Mouse (Mus musculus) midbrain, postnatal 0 days (tissue): ENCODE data around the gene Ints14. TPM values are rescaled to one million over a fixed set of nuclear protein-coding genes. Genes with fewer than 3 reads are reported as not detected.

Source experiments
- ATAC-seq: fragments of 200-750 bp; cut with Nextera tagmentation; 2 replicates; pipeline ENCODE4 v1.8.0; 2017; ENCODE audit warnings: moderate number of reproducible peaks, mild to moderate bottlenecking, moderate TSS enrichment, moderate library complexity; ENCODE audit not compliant: low FRiP score
- DNase-seq: peaks from one replicate; pipeline ENCODE4 v3.0.0-alpha.2; 2015; ENCODE audit warnings: low spot score
- H3K27ac ChIP-seq: fragments of 300-500 bp; sonication (generic); 2 replicates; pipeline ENCODE4 v1.5.1; 2014; ENCODE audit warnings: low read depth, mild to moderate bottlenecking, low read length, mixed read lengths
- H3K27me3 ChIP-seq: fragments of 300-500 bp; sonication (generic); 2 replicates; pipeline ENCODE4 v1.6.1; 2014; ENCODE audit warnings: low read length, control low read depth, mixed read lengths; ENCODE audit not compliant: insufficient read depth
- H3K36me3 ChIP-seq: fragments of 300-500 bp; sonication (generic); 2 replicates; pipeline ENCODE4 v1.6.1; 2014; ENCODE audit warnings: low read length, control low read depth, mixed read lengths; ENCODE audit not compliant: insufficient read depth
- H3K4me1 ChIP-seq: fragments of 300-500 bp; sonication (generic); 2 replicates; pipeline ENCODE4 v1.6.1; 2014; ENCODE audit warnings: mild to moderate bottlenecking, control low read depth, antibody characterized with exemption, low read length, mixed read lengths; ENCODE audit not compliant: insufficient read depth
- H3K4me2 ChIP-seq: fragments of 300-500 bp; sonication (generic); 2 replicates; pipeline ENCODE4 v1.6.1; 2014; ENCODE audit warnings: low read depth, mild to moderate bottlenecking, low read length, mixed read lengths; ENCODE audit not compliant: poor library complexity, severe bottlenecking
- H3K4me3 ChIP-seq: fragments of 300-500 bp; sonication (generic); 2 replicates; pipeline ENCODE4 v1.5.1; 2014; ENCODE audit warnings: low read depth, mild to moderate bottlenecking, low read length, moderate library complexity
- H3K9ac ChIP-seq: fragments of 300-500 bp; sonication (generic); replicated peaks from 2 replicates; pipeline ENCODE4 v1.6.1; 2014; ENCODE audit warnings: mild to moderate bottlenecking, low read length, moderate library complexity, mixed read lengths; ENCODE audit not compliant: poor library complexity, severe bottlenecking
- H3K9me3 ChIP-seq: fragments of 300-500 bp; sonication (generic); 2 replicates; pipeline ENCODE4 v1.6.1; 2016; ENCODE audit warnings: low read length, control low read depth
- CTCF ChIP-seq: IDR thresholded peaks from 2 replicates; pipeline ENCODE4 v1.5.1; 2016; ENCODE audit warnings: antibody characterized with exemption, mild to moderate bottlenecking
- WGBS: fragments of 180-500 bp; shearing (Covaris S2); extraction: QIAGEN DNeasy Blood & Tissue Kit; methylation state at CpG from one replicate; pipeline ENCODE4 v1.1.7; 2014; 5-methylcytosine and 5-hydroxymethylcytosine counted together
- polyA plus RNA-seq: library from polyadenylated mRNA; unstranded; fragments of >200 nt; fragmentation: Nextera tagmentation; extraction: Ambion mirVana; gene quantifications from 2 replicates; pipeline ENCODE4 v1.2.1, GENCODE M21; 2015
- total RNA-seq: library from RNA; depleted of rRNA; stranded (reverse); fragments of >200 nt; gene quantifications from 2 replicates; pipeline ENCODE4 v1.2.3, GENCODE M21; 2014

Ints14 gene
- total and polyA plus RNA-seq, 2 experiments from 2014 or later, result 29.7 to 30.1 TPM

- no peaks in the 10 kb centered on the region for H3K36me3 ChIP-seq
- no peaks in the 10 kb centered on the region for H3K27me3 ChIP-seq
- H3K9ac ChIP-seq, result no peak overlapping the region
- ATAC-seq (no peak), DNase-seq (no peak)
- no peak overlapping the region for H3K4me3 ChIP-seq
- TF ChIP-seq CTCF, result peak; percentile 19; the same call in 1 of the 2 replicates
- H3K9me3 ChIP-seq, result no peaks in the 10 kb centered on the region
- no peak overlapping the region for H3K4me2 ChIP-seq
- 57% methylated on average over 5 of the region's 5 CpGs for WGBS
- H3K27ac ChIP-seq, result no peak overlapping the region
- no peaks in the 10 kb centered on the region for H3K4me1 ChIP-seq
These were observed 23.2 kb upstream of the Ints14 start for GRCm38 (mm10) chr9:64937491-64937890.

GRCm38 (mm10) chr9:64938535-64938934 is 22.2 kb upstream of the Ints14 start:
- H3K27me3 ChIP-seq, result no peaks in the 10 kb centered on the region
- H3K36me3 ChIP-seq, result no peaks in the 10 kb centered on the region
- no peaks in the 10 kb centered on the region for H3K4me1 ChIP-seq
- H3K9me3 ChIP-seq, result no peaks in the 10 kb centered on the region
- ATAC-seq, result no peak
- no peak for DNase-seq
- H3K4me3 ChIP-seq, result no peak overlapping the region
- H3K4me2 ChIP-seq, result no peak overlapping the region
- no peak overlapping the region for H3K9ac ChIP-seq
- WGBS, result 75% methylated on average over 5 of the region's 5 CpGs
- H3K27ac ChIP-seq, result no peak overlapping the region
- TF ChIP-seq CTCF, result no peak

GRCm38 (mm10) chr9:64939281-64939680 is 21.4 kb upstream of the Ints14 start:
- no peak overlapping the region for H3K4me3 ChIP-seq
- no peak for DNase-seq

GRCm38 (mm10) chr9:64939790-64940189 is 20.9 kb upstream of the Ints14 start:
- no peak for TF ChIP-seq CTCF
- no peaks in the 10 kb centered on the region for H3K9me3 ChIP-seq
- DNase-seq (no peak), ATAC-seq (no peak)
- H3K27me3 ChIP-seq, result no peaks in the 10 kb centered on the region
- no peak overlapping the region for H3K4me3 ChIP-seq
- 79% methylated on average over 2 of the region's 2 CpGs for WGBS
- no peak overlapping the region for H3K9ac ChIP-seq
- H3K36me3 ChIP-seq, result no peaks in the 10 kb centered on the region
- H3K4me1 ChIP-seq, result no peaks in the 10 kb centered on the region
- H3K4me2 ChIP-seq, result no peak overlapping the region
- no peak overlapping the region for H3K27ac ChIP-seq

More at GRCm38 (mm10) chr9:64939281-64939680, 21.4 kb upstream of the Ints14 start:
- Histone ChIP-seq H3K4me1 (no peaks in the 10 kb centered on the region), H3K36me3 (no peaks in the 10 kb centered on the region), H3K27ac (no peak overlapping the region), H3K9me3 (no peaks in the 10 kb centered on the region), H3K27me3 (no peaks in the 10 kb centered on the region), H3K9ac (no peak overlapping the region), H3K4me2 (no peak overlapping the region)
- TF ChIP-seq CTCF, result no peak
- no peak for ATAC-seq
- WGBS, result 52% methylated on average over 4 of the region's 4 CpGs

GRCm38 (mm10) chr9:64940731-64941346 is 19.9 kb upstream of the Ints14 start:
- Histone ChIP-seq H3K36me3 (no peaks in the 10 kb centered on the region), H3K9ac (no peak overlapping the region), H3K27ac (no peak overlapping the region), H3K9me3 (no peaks in the 10 kb centered on the region), H3K27me3 (no peaks in the 10 kb centered on the region), H3K4me2 (no peak overlapping the region), H3K4me1 (no peaks in the 10 kb centered on the region), H3K4me3 (no peak overlapping the region)
- DNase-seq (no peak), ATAC-seq (no peak)
- TF ChIP-seq CTCF, result no peak
- WGBS, result 83% methylated on average over 11 of the region's 11 CpGs

GRCm38 (mm10) chr9:64941650-64942049 is 19.1 kb upstream of the Ints14 start:
- Histone ChIP-seq H3K4me1 (no peaks in the 10 kb centered on the region), H3K9ac (no peak overlapping the region), H3K4me3 (no peak overlapping the region), H3K9me3 (no peaks in the 10 kb centered on the region), H3K27me3 (no peaks in the 10 kb centered on the region), H3K36me3 (no peaks in the 10 kb centered on the region), H3K4me2 (no peak overlapping the region), H3K27ac (no peak overlapping the region)
- TF ChIP-seq CTCF, result no peak
- WGBS, result 84% methylated on average over 4 of the region's 4 CpGs
- DNase-seq, result no peak
- no peak for ATAC-seq
